Mouse (Mus musculus): Measurements from ENCODE around the gene Prune1.

DNA sequence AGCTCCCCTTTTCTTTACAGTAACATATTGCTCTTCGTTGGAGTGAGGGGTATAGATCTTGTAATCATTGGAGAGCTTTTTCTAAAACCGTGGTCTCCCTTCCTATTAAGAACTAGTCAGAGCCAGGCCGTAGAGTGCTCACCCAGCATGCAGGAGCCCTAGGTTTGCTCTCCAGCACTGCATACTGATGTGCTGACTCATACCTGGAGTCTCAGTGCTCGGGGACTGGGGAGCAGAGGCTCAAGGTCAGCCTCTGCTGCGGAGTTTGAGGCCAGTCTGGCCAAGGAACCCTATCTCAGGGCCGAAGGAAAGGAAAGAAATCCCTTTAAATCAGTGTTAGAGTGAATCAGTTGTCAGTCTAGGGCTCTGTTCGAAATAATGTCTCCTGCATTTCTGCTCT, 49.1 kb downstream of the Prune1 start:
- TF ChIP-seq CTCF (IDR thresholded peaks at IDR 0.05; ENCODE audit: borderline replicate concordance, insufficient read depth, low read length) (no peak), POLR2A (IDR thresholded peaks at IDR 0.05; ENCODE audit: low read depth, low read length) (no peak)
